Mouse (Mus musculus) c-Kit-positive CD71-negative TER-119-negative erythroid progenitor cells, embryonic 14.5 days (primary cell): ENCODE measurements around the gene Gnmt.
"Not testable (repeated sequence)": the region's sequence is repeated elsewhere in the genome, so short reads cannot be mapped to it uniquely, and the experiment has no call there.

Experiments used
- DNase-seq: peaks from one replicate; pipeline ENCODE4 v3.0.0-alpha.2; 2013; ENCODE audit warnings: low read depth

Gene Gnmt

GRCm38 (mm10) chr17:46728904-46729318, at the start of gene Gnmt:
Gene Gnmt, minus strand, starts transcription at chr17:46729168.
- DNase-seq, result no peak

GRCm38 (mm10) chr17:46776087-46776486, 47.1 kb upstream of the Gnmt start:
- no peak for DNase-seq

GRCm38 (mm10) chr17:46775070-46775469, 46.1 kb upstream of the Gnmt start:
- no peak for DNase-seq

- DNase-seq, result no peak
These were observed 45.1 kb upstream of the Gnmt start for GRCm38 (mm10) chr17:46774131-46774472.

DNA sequence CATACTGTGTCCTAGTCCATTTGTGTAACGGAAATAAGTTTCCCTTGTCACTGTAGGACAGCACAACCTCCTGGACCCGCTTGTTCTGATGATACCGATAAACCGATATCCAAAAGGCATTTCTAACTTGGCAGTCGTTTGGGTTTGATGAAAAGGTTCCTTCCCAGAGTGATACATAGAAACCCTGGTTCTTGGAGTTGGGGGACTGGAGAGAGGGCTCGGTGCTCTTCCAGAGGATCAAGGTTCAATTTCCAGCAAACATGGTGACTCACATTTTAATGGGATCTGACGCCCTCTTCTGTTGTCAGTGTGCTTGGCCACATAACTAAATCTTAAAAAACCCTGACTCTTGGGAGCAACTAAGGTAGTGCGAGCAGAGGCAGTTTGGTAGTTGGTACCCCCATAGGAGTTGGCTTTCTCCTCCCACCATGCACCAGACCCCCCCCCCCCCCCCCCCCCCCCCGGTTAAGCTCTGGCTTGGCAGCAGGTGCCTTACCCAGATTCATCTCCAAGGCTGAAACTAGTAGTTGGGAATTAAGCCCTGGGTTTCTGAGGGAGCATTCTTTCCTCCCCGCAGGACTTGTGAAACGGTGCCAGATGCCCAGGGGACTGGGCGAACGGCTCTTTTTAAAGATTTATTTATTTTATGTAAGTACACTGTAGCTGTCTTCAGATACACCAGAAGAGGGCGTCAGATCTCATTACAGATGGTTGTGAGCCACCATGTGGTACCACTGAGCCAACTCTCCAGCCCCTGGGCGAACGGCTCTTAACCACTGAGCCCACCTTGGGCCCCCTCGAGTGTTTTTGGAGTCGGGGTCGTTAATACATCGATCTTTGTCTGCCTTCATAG, 44.5 kb upstream of the Gnmt start:
- DNase-seq, result no peak

- peak; percentile 74 for DNase-seq
These were observed 43.7 kb upstream of the Gnmt start, which contains the start of gene 2310039H08Rik for GRCm38 (mm10) chr17:46772404-46773277. Gene 2310039H08Rik, plus strand, starts transcription at chr17:46772635.

DNA sequence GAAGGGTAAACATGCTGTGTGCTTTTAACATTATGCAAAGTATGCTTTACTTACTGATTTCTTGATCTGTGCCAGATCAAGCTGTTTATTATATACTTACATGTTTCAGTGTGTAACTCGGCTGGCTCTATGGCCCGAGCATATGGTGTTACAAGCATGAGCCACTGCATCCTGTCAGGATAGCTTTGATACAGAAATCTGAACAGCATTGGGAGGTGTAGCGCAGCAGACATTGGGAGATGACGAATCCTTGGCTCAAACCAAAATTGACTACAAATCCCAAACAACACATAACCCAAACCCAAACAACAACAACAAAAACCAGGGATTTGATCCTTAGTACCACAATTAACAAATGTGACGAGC, 43.1 kb upstream of the Gnmt start:
- DNase-seq, result no peak

DNA sequence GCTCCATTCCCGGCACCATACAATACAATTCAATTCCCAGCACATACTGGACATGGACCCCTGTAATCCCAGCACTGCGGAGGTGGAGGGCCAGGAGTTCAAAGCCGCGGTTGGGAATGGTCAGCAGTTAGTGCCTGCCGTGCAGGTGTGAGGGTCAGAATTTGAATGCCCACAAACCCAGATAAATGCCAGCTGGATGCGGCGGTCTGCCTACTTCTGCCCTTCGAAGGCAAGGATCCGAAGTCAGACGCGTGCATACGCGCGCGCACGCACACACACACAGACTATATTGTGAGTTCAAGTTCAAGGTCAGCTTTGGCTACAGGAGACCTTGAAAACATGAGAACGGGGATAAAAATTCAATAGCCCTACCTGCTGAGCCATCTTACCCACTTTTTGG, 42.6 kb upstream of the Gnmt start:
- no peak for DNase-seq

GRCm38 (mm10) chr17:46771025-46771424, 42.1 kb upstream of the Gnmt start:
- no peak for DNase-seq

GRCm38 (mm10) chr17:46770546-46770945, 41.6 kb upstream of the Gnmt start:
- no peak for DNase-seq

- DNase-seq, result no peak
These were observed 38.9 kb upstream of the Gnmt start for GRCm38 (mm10) chr17:46767868-46768267.

DNA sequence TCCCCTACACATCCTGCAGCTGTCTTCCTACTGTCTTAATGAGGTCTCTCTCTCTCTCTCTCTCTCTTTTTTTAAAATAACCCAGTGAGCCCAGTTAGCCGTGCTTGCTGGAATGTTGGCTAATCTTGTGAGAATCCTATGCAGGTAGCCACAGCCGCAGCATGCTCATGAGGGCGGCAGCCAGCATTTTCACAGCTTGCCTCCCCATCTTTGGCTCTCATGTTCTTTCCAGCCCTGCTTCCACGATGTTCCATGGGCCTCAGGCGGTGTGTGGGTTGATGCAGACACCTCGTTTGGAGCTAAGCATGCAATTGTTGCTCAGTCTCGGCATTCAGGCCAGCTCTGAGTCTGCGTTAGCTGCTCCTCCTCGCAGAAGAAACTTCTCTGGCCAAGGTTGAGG, 35.9 kb upstream of the Gnmt start:
- DNase-seq, result not testable (repeated sequence)

- no peak for DNase-seq
These were observed 34.6 kb upstream of the Gnmt start, which contains the start of gene Ptcra for GRCm38 (mm10) chr17:46763544-46763943. Gene Ptcra, minus strand, starts transcription at chr17:46763712.

DNA sequence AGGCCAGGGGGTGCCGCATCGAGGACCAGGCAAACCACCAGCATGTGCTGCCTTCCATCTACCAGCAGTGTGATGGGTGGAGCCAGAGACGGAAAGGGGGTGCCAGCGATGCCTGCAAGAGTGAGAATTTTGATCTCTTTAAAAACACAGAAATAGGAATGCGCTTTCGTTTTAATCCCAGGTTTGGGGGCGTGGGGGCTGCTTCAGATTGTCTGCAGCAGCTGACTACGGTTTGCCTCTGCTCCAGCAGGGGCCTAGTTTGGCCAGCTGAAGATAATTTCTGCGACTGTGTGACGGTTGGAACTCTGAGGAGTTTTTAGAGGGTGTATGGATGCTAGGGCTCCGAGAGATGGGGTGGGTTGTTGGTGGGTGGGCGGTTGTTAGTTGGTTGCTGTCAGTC, 29.8 kb upstream of the Gnmt start:
- no peak for DNase-seq

GRCm38 (mm10) chr17:46751794-46752556, 23.0 kb upstream of the Gnmt start, which contains the start of gene Cnpy3:
Gene Cnpy3, minus strand, starts transcription at chr17:46752214.
- DNase-seq, result peak; percentile 92

- DNase-seq, result peak; percentile 65
These were observed 22.3 kb upstream of the Gnmt start for GRCm38 (mm10) chr17:46751056-46751793.

GRCm38 (mm10) chr17:46750580-46750979, 21.6 kb upstream of the Gnmt start:
- no peak for DNase-seq

DNA sequence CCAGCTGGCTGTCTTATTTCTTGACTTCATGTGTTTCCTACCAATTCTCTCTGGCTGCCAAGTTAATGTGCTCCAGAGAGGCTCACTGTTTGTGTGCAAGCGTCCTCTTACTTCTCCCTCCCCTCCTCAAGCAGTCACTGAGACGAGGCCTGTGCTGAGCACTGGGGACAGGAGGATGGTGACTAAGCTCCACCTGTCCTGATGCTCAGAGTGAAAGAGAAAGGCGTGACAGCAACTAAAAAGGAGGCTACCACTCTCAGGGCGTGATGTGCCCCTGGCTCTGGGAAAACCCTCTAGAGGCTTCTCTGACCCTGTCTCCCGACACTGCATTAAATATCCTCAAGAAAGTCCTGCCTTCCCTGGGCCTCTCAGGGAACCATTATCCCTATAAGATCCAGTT, 20.3 kb upstream of the Gnmt start:
- no peak for DNase-seq

- DNase-seq, result no peak
These were observed 18.8 kb upstream of the Gnmt start for GRCm38 (mm10) chr17:46747806-46748205.

DNA sequence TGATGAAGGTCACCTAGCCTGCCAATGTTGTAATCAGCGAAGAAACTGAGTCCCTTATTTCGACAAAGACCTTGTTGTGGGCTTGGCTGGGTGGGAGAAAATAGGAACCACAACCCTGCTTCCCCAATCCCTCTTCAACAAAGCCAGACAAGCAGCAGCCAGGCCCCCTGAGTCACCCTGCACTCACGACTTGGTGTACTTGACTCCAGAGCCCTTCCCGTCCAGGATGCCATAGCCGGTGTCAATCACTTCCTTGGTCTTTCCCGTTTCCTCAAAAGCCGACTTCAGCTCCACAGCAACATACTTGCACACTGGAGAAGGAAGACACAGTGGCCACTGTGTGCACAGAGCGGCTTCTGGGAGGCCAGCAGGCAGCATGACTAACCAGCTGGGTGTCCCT, 18.3 kb upstream of the Gnmt start:
- DNase-seq, result no peak

GRCm38 (mm10) chr17:46745506-46745905, 16.5 kb upstream of the Gnmt start:
- DNase-seq, result no peak
